Mouse (Mus musculus) T-helper 1 cell (primary cell): ENCODE measurements around the gene Sntg2.

ENCODE experiments used
- in situ Hi-C: fragments of 300-600 bp; cut with MboI, MseI; formaldehyde crosslinking; loops from one replicate; pipeline ENCODE4 v1.15.1; 2025; ENCODE audit warnings: high pct_unique_total_duplicates

Sntg2 gene

GRCm38 (mm10) chr12:30283741-30284140 lies 89.4 kb downstream of the Sntg2 start:
- in situ Hi-C loops = no loop called here

GRCm38 (mm10) chr12:30272242-30272985 lies 100.8 kb downstream of the Sntg2 start:
- in situ Hi-C loops = no loop called here

GRCm38 (mm10) chr12:30264206-30264605 lies 109.0 kb downstream of the Sntg2 start:
- in situ Hi-C loops = no loop called here

GRCm38 (mm10) chr12:30261187-30261586 lies 112.0 kb downstream of the Sntg2 start:
- in situ Hi-C loops = no loop called here

GRCm38 (mm10) chr12:30258641-30259040 lies 114.5 kb downstream of the Sntg2 start:
- in situ Hi-C loops = no loop called here

GRCm38 (mm10) chr12:30257664-30258063 lies 115.5 kb downstream of the Sntg2 start:
- in situ Hi-C loops = no loop called here

GRCm38 (mm10) chr12:30256207-30256606 lies 117.0 kb downstream of the Sntg2 start:
- in situ Hi-C loops = no loop called here

- in situ Hi-C loops = no loop called here
These were observed 118.6 kb downstream of the Sntg2 start for GRCm38 (mm10) chr12:30254581-30254980.

- in situ Hi-C loops = no loop called here
These were observed 120.8 kb downstream of the Sntg2 start for GRCm38 (mm10) chr12:30252381-30252780.

- in situ Hi-C loops = no loop called here
These were observed 121.8 kb downstream of the Sntg2 start for GRCm38 (mm10) chr12:30251283-30251829.

GRCm38 (mm10) chr12:30249068-30249467 lies 124.1 kb downstream of the Sntg2 start:
- in situ Hi-C loops = loop anchor here (5.0 kb wide), 1 partner anchor 87 kb away; no protein-coding TSS in a partner anchor

- in situ Hi-C loops = loop anchor here (5.0 kb wide), 1 partner anchor 84 kb away; no protein-coding TSS in a partner anchor
These were observed 126.8 kb downstream of the Sntg2 start for GRCm38 (mm10) chr12:30246286-30246945.

GRCm38 (mm10) chr12:30244194-30244593 lies 129.0 kb downstream of the Sntg2 start:
- in situ Hi-C loops = no loop called here

GRCm38 (mm10) chr12:30240891-30241290 lies 132.3 kb downstream of the Sntg2 start:
- in situ Hi-C loops = no loop called here

GRCm38 (mm10) chr12:30234940-30235339 lies 138.2 kb downstream of the Sntg2 start:
- in situ Hi-C loops = no loop called here

GRCm38 (mm10) chr12:30228004-30228403 lies 145.2 kb downstream of the Sntg2 start:
- in situ Hi-C loops = no loop called here

GRCm38 (mm10) chr12:30226247-30226646 lies 146.9 kb downstream of the Sntg2 start:
- in situ Hi-C loops = no loop called here

GRCm38 (mm10) chr12:30216762-30217441 lies 156.3 kb downstream of the Sntg2 start:
- in situ Hi-C loops = no loop called here

- in situ Hi-C loops = no loop called here
These were observed 158.4 kb downstream of the Sntg2 start for GRCm38 (mm10) chr12:30214761-30215160.

- in situ Hi-C loops = no loop called here
These were observed 162.8 kb downstream of the Sntg2 start for GRCm38 (mm10) chr12:30210388-30210787.

GRCm38 (mm10) chr12:30208527-30208926 lies 164.6 kb downstream of the Sntg2 start:
- in situ Hi-C loops = no loop called here

GRCm38 (mm10) chr12:30208087-30208486 lies 165.1 kb downstream of the Sntg2 start:
- in situ Hi-C loops = no loop called here
